Mouse (Mus musculus) hindbrain, postnatal 0 days (tissue): ENCODE data around the gene Cep128. TPM values are rescaled to one million over a fixed set of nuclear protein-coding genes. Genes with fewer than 3 reads are reported as not detected.

Experiments
- ATAC-seq: fragments of 200-750 bp; cut with Nextera tagmentation; 2 replicates; pipeline ENCODE4 v1.8.0; 2017; ENCODE audit warnings: mild to moderate bottlenecking, moderate TSS enrichment, moderate library complexity
- DNase-seq: peaks from one replicate; pipeline ENCODE4 v3.0.0-alpha.2; 2015; ENCODE audit warnings: low spot score
- H3K27ac ChIP-seq: fragments of 300-500 bp; sonication (generic); 2 replicates; pipeline ENCODE4 v1.5.1; 2014; ENCODE audit warnings: mild to moderate bottlenecking
- H3K27me3 ChIP-seq: fragments of 300-500 bp; sonication (generic); 2 replicates; pipeline ENCODE4 v1.6.1; 2014; ENCODE audit warnings: low read length, mixed read lengths; ENCODE audit not compliant: insufficient read depth
- H3K36me3 ChIP-seq: fragments of 300-500 bp; sonication (generic); 2 replicates; pipeline ENCODE4 v1.6.1; 2014; ENCODE audit warnings: low read length, mixed read lengths; ENCODE audit not compliant: insufficient read depth
- H3K4me1 ChIP-seq: fragments of 300-500 bp; sonication (generic); 2 replicates; pipeline ENCODE4 v1.6.1; 2014; ENCODE audit warnings: antibody characterized with exemption, low read length, mixed read lengths; ENCODE audit not compliant: insufficient read depth
- H3K4me2 ChIP-seq: fragments of 300-500 bp; sonication (generic); 2 replicates; pipeline ENCODE4 v1.6.1; 2014; ENCODE audit warnings: low read depth, mild to moderate bottlenecking, low read length, moderate library complexity, mixed read lengths
- H3K4me3 ChIP-seq: fragments of 300-500 bp; sonication (generic); 2 replicates; pipeline ENCODE4 v1.5.1; 2014; ENCODE audit warnings: low read length
- H3K9ac ChIP-seq: fragments of 300-500 bp; sonication (generic); replicated peaks from 2 replicates; pipeline ENCODE4 v1.6.1; 2014; ENCODE audit warnings: mild to moderate bottlenecking, low read length, moderate library complexity, mixed read lengths
- H3K9me3 ChIP-seq: fragments of 300-500 bp; sonication (generic); 2 replicates; pipeline ENCODE4 v1.6.1; 2016; ENCODE audit warnings: low read length, mixed read lengths
- CTCF ChIP-seq: IDR thresholded peaks from 2 replicates; pipeline ENCODE4 v1.5.1; 2016; ENCODE audit warnings: antibody characterized with exemption, control low read depth, low read depth
- WGBS: fragments of 180-500 bp; shearing (Covaris S2); extraction: QIAGEN DNeasy Blood & Tissue Kit; methylation state at CpG from one replicate; pipeline ENCODE4 v1.1.7; 2014; 5-methylcytosine and 5-hydroxymethylcytosine counted together
- polyA plus RNA-seq: library from polyadenylated mRNA; unstranded; fragments of >200 nt; fragmentation: Nextera tagmentation; extraction: Ambion mirVana; gene quantifications from 2 replicates; pipeline ENCODE4 v1.2.1, GENCODE M21; 2015
- total RNA-seq: library from RNA; depleted of rRNA; stranded (reverse); fragments of >200 nt; gene quantifications from 2 replicates; pipeline ENCODE4 v1.2.3, GENCODE M21; 2014

Gene Cep128
- total and polyA plus RNA-seq, 2 experiments from 2014 or later = 3.0 to 4.4 TPM

- H3K4me2 ChIP-seq = no peak overlapping the region
- ATAC-seq (no peak), DNase-seq (no peak)
- H3K4me3 ChIP-seq = no peak overlapping the region
- no peaks in the 10 kb centered on the region for H3K27me3 ChIP-seq
- H3K9ac ChIP-seq = no peak overlapping the region
- no peak overlapping the region for H3K27ac ChIP-seq
- WGBS = 85% methylated on average over 10 of the region's 10 CpGs
- H3K4me1 ChIP-seq = no peaks in the 10 kb centered on the region
- TF ChIP-seq CTCF = no peak
- no peaks in the 10 kb centered on the region for H3K36me3 ChIP-seq
- H3K9me3 ChIP-seq = no peaks in the 10 kb centered on the region
Measured at GRCm38 (mm10) chr12:91056885-91057284, 327.3 kb downstream of the Cep128 start.

GRCm38 (mm10) chr12:91052301-91052700 is 331.9 kb downstream of the Cep128 start:
- Histone ChIP-seq H3K9ac (no peak overlapping the region), H3K4me1 (no peaks in the 10 kb centered on the region), H3K36me3 (no peaks in the 10 kb centered on the region), H3K9me3 (no peaks in the 10 kb centered on the region), H3K27ac (no peak overlapping the region), H3K27me3 (no peaks in the 10 kb centered on the region), H3K4me3 (no peak overlapping the region), H3K4me2 (no peak overlapping the region)
- TF ChIP-seq CTCF = no peak
- WGBS = 78% methylated on average over 3 of the region's 3 CpGs
- ATAC-seq (no peak), DNase-seq (no peak)

GRCm38 (mm10) chr12:91050593-91051325 is 333.4 kb downstream of the Cep128 start:
- no peak overlapping the region for H3K9ac ChIP-seq
- no peaks in the 10 kb centered on the region for H3K27me3 ChIP-seq
- no peak overlapping the region for H3K4me2 ChIP-seq
- ATAC-seq (no peak), DNase-seq (peak; percentile 19)
- WGBS = 70% methylated on average over 9 of the region's 9 CpGs
- H3K9me3 ChIP-seq = no peaks in the 10 kb centered on the region
- H3K4me1 ChIP-seq = no peaks in the 10 kb centered on the region
- no peak overlapping the region for H3K4me3 ChIP-seq
- TF ChIP-seq CTCF = no peak
- H3K27ac ChIP-seq = no peak overlapping the region
- H3K36me3 ChIP-seq = no peaks in the 10 kb centered on the region

GRCm38 (mm10) chr12:91041363-91041762 is 342.8 kb downstream of the Cep128 start:
- 68% methylated on average over 4 of the region's 4 CpGs for WGBS
- ATAC-seq (no peak), DNase-seq (no peak)
- H3K4me2 ChIP-seq = no peak overlapping the region
- H3K36me3 ChIP-seq = no peaks in the 10 kb centered on the region
- no peaks in the 10 kb centered on the region for H3K27me3 ChIP-seq
- no peaks in the 10 kb centered on the region for H3K9me3 ChIP-seq
- no peak for TF ChIP-seq CTCF
- no peak overlapping the region for H3K4me3 ChIP-seq
- no peaks in the 10 kb centered on the region for H3K4me1 ChIP-seq
- no peak overlapping the region for H3K27ac ChIP-seq
- H3K9ac ChIP-seq = no peak overlapping the region

GRCm38 (mm10) chr12:91040267-91040905 is 343.8 kb downstream of the Cep128 start:
- H3K9ac ChIP-seq = no peak overlapping the region
- ATAC-seq = no peak

GRCm38 (mm10) chr12:91029116-91029515 is 355.1 kb downstream of the Cep128 start:
- Histone ChIP-seq H3K4me1 (no peaks in the 10 kb centered on the region), H3K9me3 (no peaks in the 10 kb centered on the region), H3K27me3 (no peaks in the 10 kb centered on the region), H3K27ac (no peak overlapping the region), H3K36me3 (no peaks in the 10 kb centered on the region), H3K4me2 (no peak overlapping the region), H3K4me3 (no peak overlapping the region), H3K9ac (no peak overlapping the region)
- TF ChIP-seq CTCF = no peak
- DNase-seq (no peak), ATAC-seq (no peak)
- WGBS = 67% methylated on average over 5 of the region's 5 CpGs

More at GRCm38 (mm10) chr12:91040267-91040905, 343.8 kb downstream of the Cep128 start:
- DNase-seq = peak; percentile 46
- no peak overlapping the region for H3K4me2 ChIP-seq
- no peaks in the 10 kb centered on the region for H3K27me3 ChIP-seq
- H3K9me3 ChIP-seq = no peaks in the 10 kb centered on the region
- TF ChIP-seq CTCF = no peak
- 61% methylated on average over 7 of the region's 7 CpGs for WGBS
- no peak overlapping the region for H3K4me3 ChIP-seq
- H3K27ac ChIP-seq = no peak overlapping the region
- no peaks in the 10 kb centered on the region for H3K36me3 ChIP-seq
- H3K4me1 ChIP-seq = no peaks in the 10 kb centered on the region

GRCm38 (mm10) chr12:91027681-91028080 is 356.5 kb downstream of the Cep128 start:
- H3K27me3 ChIP-seq = no peaks in the 10 kb centered on the region
- 81% methylated on average over 9 of the region's 9 CpGs for WGBS
- TF ChIP-seq CTCF = no peak
- ATAC-seq (no peak), DNase-seq (no peak)
- no peaks in the 10 kb centered on the region for H3K4me1 ChIP-seq
- H3K4me2 ChIP-seq = no peak overlapping the region
- H3K36me3 ChIP-seq = no peaks in the 10 kb centered on the region
- no peak overlapping the region for H3K4me3 ChIP-seq
- H3K27ac ChIP-seq = no peak overlapping the region
- no peak overlapping the region for H3K9ac ChIP-seq
- no peaks in the 10 kb centered on the region for H3K9me3 ChIP-seq
